Mouse (Mus musculus): ENCODE results near the gene Abracl.

- no peak for TF ChIP-seq POLR2A (IDR thresholded peaks at IDR 0.05; ENCODE audit: low read depth, low read length)
- TF ChIP-seq CTCF (IDR thresholded peaks at IDR 0.05; ENCODE audit: borderline replicate concordance, insufficient read depth, low read length): no peak
Measured at GRCm38 (mm10) chr10:17989136-17989535, 34.0 kb downstream of the Abracl start.
